Mouse (Mus musculus) adrenal gland, adult 8-10 months (tissue): Measurements from ENCODE around the gene Ttc29. TPM values are rescaled to one million over a fixed set of nuclear protein-coding genes. Genes with fewer than 3 reads are reported as not detected.
A peak's percentile ranks its signal among the peaks of the same experiment; 100 is the strongest.

ENCODE experiments used
- DNase-seq: peaks from one replicate; pipeline ENCODE4 v3.0.0; 2022
- total RNA-seq, 4 experiments: library from RNA; stranded (reverse); gene quantifications; 2 replicates each; pipeline ENCODE4 v1.2.4; 2022

Gene Ttc29
- not detected for total RNA-seq

GRCm38 (mm10) chr8:78213074-78213473 lies at the start of gene Ttc29:
Gene Ttc29, plus strand, starts transcription at chr8:78213297.
- DNase-seq: no peak

- DNase-seq: no peak
Measured at GRCm38 (mm10) chr8:78171351-78171750, 41.7 kb upstream of the Ttc29 start.

DNA sequence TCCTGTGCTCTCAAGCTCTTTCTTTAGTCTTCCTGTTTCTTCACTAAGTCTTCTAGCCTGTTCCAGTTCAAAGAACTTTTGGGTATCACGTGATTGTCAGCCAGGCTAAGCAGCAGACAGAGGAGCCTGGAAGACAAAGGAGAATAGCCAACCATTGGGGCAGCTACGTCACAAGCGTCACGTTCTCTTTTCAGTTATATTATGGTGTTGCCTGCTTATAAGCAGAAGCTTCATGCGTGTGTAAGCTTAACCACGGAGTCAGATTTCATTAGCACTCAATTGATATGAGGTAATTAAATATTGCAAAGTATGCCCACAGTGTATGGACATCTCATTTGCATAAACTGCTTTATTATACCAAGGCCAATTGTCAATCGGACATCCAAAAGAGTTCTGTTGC lies 30.4 kb upstream of the Ttc29 start:
- no peak for DNase-seq

DNA sequence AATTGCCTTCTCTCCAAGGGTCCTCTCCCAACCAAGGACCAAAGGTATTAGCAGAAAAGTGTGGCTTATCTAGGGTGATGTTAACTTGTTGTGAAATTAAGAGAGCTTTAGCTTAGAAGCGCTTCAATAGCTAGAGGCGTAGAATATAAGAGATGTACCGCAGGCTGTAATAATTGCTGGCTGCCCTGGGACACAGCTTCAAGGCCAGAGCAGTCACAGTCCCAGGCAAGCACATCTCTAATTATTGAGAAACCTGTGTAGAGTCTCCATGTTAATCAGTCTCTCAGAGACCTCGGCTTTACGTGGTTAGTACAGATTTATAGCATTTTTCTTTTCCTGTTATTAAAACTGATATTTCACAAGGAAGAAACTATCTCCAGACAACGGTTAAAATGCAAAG lies 29.7 kb upstream of the Ttc29 start:
- DNase-seq: no peak

GRCm38 (mm10) chr8:78187087-78187486 lies 26.0 kb upstream of the Ttc29 start:
- DNase-seq: no peak

- DNase-seq: no peak
Measured at GRCm38 (mm10) chr8:78204229-78204628, 8.9 kb upstream of the Ttc29 start.

- DNase-seq: no peak
Measured at GRCm38 (mm10) chr8:78210424-78210823, 2.7 kb upstream of the Ttc29 start.

- no peak for DNase-seq
Measured at GRCm38 (mm10) chr8:78214645-78215044, 1.5 kb downstream of the Ttc29 start.

DNA sequence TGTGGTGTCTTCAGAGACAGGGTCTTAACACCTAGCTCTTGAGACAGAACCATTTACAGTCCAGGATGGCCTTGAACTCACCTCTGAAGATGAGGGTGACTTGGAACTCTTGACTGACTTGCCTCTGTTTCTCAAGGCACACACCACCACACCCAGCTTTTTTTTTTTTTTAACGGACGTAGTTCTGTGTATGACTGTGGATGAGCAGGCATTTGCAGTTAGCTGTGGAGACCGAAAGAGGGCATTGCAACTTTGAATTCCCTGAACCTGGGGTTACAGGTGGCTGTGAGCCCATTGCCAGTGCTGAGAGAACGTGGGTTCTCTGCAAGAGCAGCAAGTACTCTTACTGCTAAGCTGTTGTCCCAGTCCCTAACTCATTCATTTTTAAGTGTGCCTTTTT lies 13.0 kb downstream of the Ttc29 start:
- DNase-seq: no peak

DNA sequence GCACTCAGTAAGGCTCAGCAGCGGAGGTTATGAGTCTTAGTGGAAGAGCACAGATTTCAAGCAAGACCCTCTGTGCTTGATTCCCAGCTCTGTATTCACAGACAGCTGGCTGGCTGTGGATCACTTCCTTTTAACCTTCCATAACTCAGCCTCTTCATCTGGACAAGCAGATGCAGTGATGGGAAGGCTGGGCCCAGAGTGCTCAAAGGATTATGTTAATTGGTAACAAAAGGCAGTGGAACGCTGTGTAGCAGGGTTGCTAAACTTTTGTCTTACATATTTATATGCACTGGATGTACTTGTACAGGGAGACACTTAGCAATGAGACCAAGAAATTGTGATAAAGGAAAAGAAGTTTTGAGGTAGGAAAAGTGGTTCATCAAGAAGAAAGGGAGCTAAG lies 17.6 kb downstream of the Ttc29 start:
- DNase-seq: no peak

GRCm38 (mm10) chr8:78232870-78233707 lies 20.0 kb downstream of the Ttc29 start:
- DNase-seq: no peak

- DNase-seq: no peak
Measured at GRCm38 (mm10) chr8:78233708-78234201, 20.7 kb downstream of the Ttc29 start.

- DNase-seq: no peak
Measured at GRCm38 (mm10) chr8:78237972-78238675, 25.0 kb downstream of the Ttc29 start.

DNA sequence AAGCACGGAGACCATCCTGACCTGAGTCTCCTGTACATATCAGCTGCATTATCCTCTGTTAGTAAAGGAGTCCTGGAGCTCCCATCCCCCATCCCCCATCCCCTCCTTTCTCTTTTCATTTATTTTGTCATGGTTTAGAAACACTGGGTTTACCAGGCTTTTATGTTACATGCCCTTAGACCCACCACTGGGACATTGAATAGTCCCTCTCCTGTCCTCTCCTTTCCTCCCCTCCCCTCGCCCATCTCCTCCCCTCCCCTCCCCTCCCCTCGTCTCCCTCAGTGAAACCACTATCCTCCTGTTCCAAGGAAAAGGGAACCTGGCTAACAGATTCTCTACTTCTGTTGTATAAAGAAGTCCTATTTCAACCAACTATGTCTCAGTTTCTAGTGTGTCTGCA lies 38.0 kb downstream of the Ttc29 start:
- DNase-seq: no peak

DNA sequence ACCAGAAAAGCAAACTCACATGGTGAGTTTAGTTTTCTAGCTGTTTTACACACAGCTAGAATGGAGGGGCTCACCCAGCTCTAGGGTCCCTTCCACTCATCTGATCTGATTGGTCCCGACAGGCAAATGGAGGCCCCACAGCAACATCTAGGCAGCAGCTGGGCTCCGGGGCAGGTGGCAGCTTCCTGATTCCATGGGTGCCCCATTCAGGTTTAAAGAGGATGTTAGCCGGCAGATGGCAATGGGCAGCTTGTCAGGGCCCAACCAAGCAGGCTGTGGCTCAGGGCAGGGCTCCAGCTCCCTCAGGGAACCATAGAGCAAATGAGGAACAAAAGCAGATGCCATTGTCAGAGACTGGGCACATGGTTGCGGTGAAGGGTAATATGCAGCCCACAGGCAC lies 41.3 kb downstream of the Ttc29 start:
- DNase-seq: no peak

DNA sequence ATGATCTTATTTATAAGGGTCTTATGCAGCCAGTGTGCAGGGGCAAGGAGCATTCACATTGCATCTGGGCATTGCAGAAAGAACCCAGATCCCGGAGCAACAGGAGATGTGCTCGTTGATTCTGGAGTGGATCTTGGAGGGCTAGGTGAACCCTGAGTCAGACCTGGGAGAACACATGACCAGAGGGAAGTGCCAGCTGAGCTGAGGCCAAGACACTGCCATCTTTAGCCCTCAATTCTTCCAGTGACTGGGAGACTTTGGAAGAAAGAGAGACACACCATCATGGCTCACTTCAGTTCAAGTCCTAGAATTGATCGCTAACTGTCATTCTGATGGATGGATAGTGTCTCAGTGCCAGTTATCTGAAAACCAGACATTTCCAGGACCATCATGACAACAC lies 41.9 kb downstream of the Ttc29 start:
- DNase-seq: no peak

DNA sequence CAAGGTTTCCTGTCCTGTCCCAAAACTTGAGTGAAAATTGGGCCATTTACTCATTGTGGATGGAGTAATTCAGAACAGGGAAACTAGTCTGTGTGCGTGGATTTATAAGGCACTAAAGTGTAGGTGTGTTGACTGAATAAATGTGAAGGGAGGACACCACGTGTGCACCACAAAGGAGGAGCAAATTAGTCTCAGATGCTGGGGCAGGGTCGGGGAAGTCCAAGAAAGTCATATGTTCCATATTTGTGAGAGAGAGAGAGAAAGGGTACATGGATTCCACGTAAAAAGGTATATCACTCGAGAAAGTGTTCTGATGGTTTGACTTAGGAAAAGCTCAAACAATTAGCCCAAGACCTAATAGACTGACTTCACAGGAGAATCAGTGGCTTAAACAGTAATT lies 52.4 kb downstream of the Ttc29 start:
- DNase-seq: no peak

DNA sequence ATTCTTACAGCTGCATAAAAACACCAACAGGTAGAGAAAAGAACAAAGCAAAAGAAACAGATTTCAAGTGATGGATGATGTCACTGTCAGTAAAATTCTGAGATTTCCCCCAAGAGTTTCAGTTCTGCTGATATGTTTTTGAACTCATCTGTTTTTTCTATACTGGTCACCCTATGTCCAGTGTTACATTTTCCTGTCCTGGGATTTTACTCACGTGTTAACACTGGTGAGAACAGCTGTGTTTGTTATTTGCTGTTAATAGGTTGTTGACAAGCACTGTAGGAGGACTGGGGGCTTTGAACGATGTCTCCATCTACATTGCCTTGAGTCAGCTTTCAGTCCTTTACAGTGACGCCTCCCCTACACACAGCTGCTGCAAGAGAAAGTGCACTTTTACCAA lies 53.1 kb downstream of the Ttc29 start:
- DNase-seq: no peak

GRCm38 (mm10) chr8:78267894-78268411 lies 54.9 kb downstream of the Ttc29 start:
- no peak for DNase-seq

DNA sequence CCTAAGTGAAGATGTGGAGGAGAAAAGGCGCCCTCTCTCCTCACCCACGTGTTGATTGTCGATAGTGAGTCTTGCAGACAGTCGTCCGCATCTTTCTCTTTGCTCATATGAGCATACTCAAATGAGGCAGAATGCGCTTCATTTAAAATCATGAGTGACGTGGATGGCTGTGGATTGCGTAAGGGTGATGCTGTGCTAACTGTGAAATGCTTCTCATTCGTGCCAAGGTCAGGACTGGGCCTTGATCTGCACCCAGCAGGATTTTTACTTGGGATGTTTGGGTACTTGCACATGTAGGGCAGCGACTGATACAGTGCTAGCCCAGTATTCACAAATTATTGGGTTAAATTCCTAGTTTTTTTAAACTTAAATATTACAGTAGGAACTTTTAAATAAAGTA lies 56.2 kb downstream of the Ttc29 start:
- DNase-seq: peak; percentile 27

DNA sequence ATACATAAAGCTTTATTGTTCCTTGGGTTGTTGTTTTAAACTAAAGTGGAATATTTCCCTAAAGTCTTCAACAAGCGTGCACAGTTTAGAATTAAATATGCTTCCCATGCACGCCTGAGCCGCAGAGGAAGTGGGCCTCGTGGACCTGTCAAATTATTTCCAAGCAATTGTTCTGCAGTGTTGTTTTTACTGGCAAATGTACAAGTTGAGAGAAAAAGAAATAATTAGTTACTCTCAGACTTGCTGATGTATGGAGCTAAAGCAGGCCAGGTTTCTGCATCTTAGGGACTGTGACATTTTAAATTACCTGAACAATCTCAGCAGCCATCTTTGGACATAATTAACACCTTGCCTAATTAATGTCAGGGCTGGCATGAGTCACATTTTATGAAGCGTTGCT lies 58.3 kb downstream of the Ttc29 start:
- DNase-seq: no peak

DNA sequence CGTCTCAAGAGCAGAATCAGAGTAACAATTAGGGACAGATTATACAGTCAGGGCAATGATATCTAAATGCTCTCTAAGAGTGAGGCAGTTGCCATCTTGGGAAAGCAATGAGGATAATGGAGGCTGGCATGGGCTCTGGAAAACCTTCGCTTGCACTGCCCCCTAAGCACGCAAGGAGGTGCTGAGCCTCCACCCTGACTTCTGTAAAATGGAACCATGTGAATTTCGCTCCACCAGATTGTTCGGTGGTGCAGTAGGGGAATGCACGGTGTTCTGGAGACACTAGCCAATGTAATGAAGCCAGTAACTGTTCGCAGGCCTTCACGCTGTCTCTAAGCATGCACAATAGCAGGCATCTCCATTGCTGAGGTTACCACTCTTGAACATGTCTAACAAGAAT lies 63.0 kb downstream of the Ttc29 start:
- DNase-seq: no peak

DNA sequence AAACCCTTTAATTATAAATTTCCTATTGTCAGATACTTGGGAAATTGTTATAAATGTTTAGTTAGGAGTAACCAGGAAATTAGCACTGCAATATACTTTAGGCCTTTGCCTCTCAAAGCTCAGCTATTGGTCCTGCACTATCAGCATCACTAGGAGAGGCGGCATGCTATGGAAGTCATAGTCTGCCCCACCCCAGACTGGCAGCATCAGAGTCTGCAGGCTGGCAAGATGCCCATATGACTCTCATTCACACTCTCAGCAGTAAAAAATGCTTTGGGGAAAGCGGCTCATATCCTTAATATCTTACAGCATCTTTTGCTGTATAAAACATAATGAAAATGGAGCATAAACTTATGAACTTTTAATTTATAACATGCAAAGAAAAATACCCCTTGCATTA lies 64.3 kb downstream of the Ttc29 start:
- DNase-seq: no peak

- no peak for DNase-seq
Measured at GRCm38 (mm10) chr8:78278598-78278997, 65.5 kb downstream of the Ttc29 start.
